Mouse (Mus musculus): Measurements from ENCODE around the gene Rpl15.
"Not testable (repeated sequence)": the region's sequence is repeated elsewhere in the genome, so short reads cannot be mapped to it uniquely, and the experiment has no call there.

Gene Rpl15

GRCm38 (mm10) chr14:18270529-18271441 is at the start of gene Rpl15, which contains the start of gene Nkiras1:
TSS of gene Rpl15 (minus strand) at chr14:18271391.
TSS of gene Nkiras1 (plus strand) at chr14:18271136.
- peak; percentile 99 to 100 for DNase-seq

- DNase-seq: no peak
These were observed 46.5 kb upstream of the Rpl15 start for GRCm38 (mm10) chr14:18317457-18318411.

GRCm38 (mm10) chr14:18304165-18304564 is 33.0 kb upstream of the Rpl15 start:
- no peak for DNase-seq

- no peak for DNase-seq
These were observed 32.1 kb upstream of the Rpl15 start for GRCm38 (mm10) chr14:18303262-18303661.

GRCm38 (mm10) chr14:18302750-18303149 is 31.6 kb upstream of the Rpl15 start:
- DNase-seq: no peak

- no peak for DNase-seq
These were observed 30.4 kb upstream of the Rpl15 start for GRCm38 (mm10) chr14:18301591-18301990.

- DNase-seq: no peak
These were observed 29.5 kb upstream of the Rpl15 start for GRCm38 (mm10) chr14:18300676-18301075.

- DNase-seq: no peak
These were observed 27.7 kb upstream of the Rpl15 start for GRCm38 (mm10) chr14:18298874-18299273.

GRCm38 (mm10) chr14:18297441-18297840 is 26.2 kb upstream of the Rpl15 start:
- DNase-seq: no peak

- no peak for DNase-seq
These were observed 21.4 kb upstream of the Rpl15 start for GRCm38 (mm10) chr14:18292578-18292977.

GRCm38 (mm10) chr14:18292111-18292510 is 20.9 kb upstream of the Rpl15 start:
- DNase-seq: no peak

- DNase-seq: no peak
These were observed 16.2 kb upstream of the Rpl15 start for GRCm38 (mm10) chr14:18287391-18287790.

GRCm38 (mm10) chr14:18286441-18286840 is 15.2 kb upstream of the Rpl15 start:
- DNase-seq: no peak

GRCm38 (mm10) chr14:18285476-18285875 is 14.3 kb upstream of the Rpl15 start:
- no peak for DNase-seq

- peak in 1 of 2 experiments; percentile 19 for DNase-seq
These were observed 13.4 kb upstream of the Rpl15 start for GRCm38 (mm10) chr14:18284581-18284980.

- DNase-seq: no peak
These were observed 9.2 kb upstream of the Rpl15 start for GRCm38 (mm10) chr14:18280375-18280774.

GRCm38 (mm10) chr14:18274526-18274925 is 3.3 kb upstream of the Rpl15 start:
- no peak for DNase-seq

- no peak for DNase-seq
These were observed 475 bp upstream of the Rpl15 start for GRCm38 (mm10) chr14:18271666-18272065.

- DNase-seq: not testable (repeated sequence)
These were observed 1.2 kb downstream of the Rpl15 start for GRCm38 (mm10) chr14:18269947-18270528.

GRCm38 (mm10) chr14:18263427-18263826 is 7.8 kb downstream of the Rpl15 start:
- peak; percentile 67 to 68 for DNase-seq

- no peak for DNase-seq
These were observed 10.0 kb downstream of the Rpl15 start for GRCm38 (mm10) chr14:18261203-18261602.

GRCm38 (mm10) chr14:18242638-18243130 is 28.5 kb downstream of the Rpl15 start:
- DNase-seq: peak in 1 of 2 experiments; percentile 30

- no peak for DNase-seq
These were observed 29.4 kb downstream of the Rpl15 start for GRCm38 (mm10) chr14:18241786-18242185.

All from kidney, postnatal 25 days (tissue).